Mouse (Mus musculus) embryonic facial prominence, embryonic 12.5 days (tissue): ENCODE results near the gene Clock. TPM values are rescaled to one million over a fixed set of nuclear protein-coding genes. Genes with fewer than 3 reads are reported as not detected.

ENCODE experiments used
- ATAC-seq: fragments of 200-750 bp; cut with Nextera tagmentation; 2 replicates; pipeline ENCODE4 v1.8.0; 2017; ENCODE audit not compliant: insufficient number of reproducible peaks, insufficient read depth, low FRiP score, low TSS enrichment
- H3K27ac ChIP-seq: fragments of 300-500 bp; sonication (generic); 2 replicates; pipeline ENCODE4 v1.5.1; 2016; ENCODE audit warnings: mild to moderate bottlenecking
- H3K27me3 ChIP-seq: fragments of 300-500 bp; sonication (generic); 2 replicates; pipeline ENCODE4 v1.6.1; 2016; ENCODE audit warnings: mild to moderate bottlenecking, moderate library complexity
- H3K36me3 ChIP-seq: fragments of 300-500 bp; sonication (generic); 2 replicates; pipeline ENCODE4 v1.6.1; 2016; ENCODE audit warnings: mild to moderate bottlenecking
- H3K4me1 ChIP-seq: fragments of 300-500 bp; sonication (generic); 2 replicates; pipeline ENCODE4 v1.6.1; 2016
- H3K4me2 ChIP-seq: fragments of 300-500 bp; sonication (generic); replicated peaks from 2 replicates; pipeline ENCODE4 v1.6.1; 2016; ENCODE audit warnings: mild to moderate bottlenecking, moderate library complexity
- H3K4me3 ChIP-seq: fragments of 300-500 bp; sonication (generic); 2 replicates; pipeline ENCODE4 v1.5.1; 2016; ENCODE audit warnings: mild to moderate bottlenecking
- H3K9ac ChIP-seq: fragments of 300-500 bp; sonication (generic); 2 replicates; pipeline ENCODE4 v1.6.1; 2016; ENCODE audit warnings: mild to moderate bottlenecking, moderate library complexity
- H3K9me3 ChIP-seq: fragments of 300-500 bp; sonication (generic); 2 replicates; pipeline ENCODE4 v1.6.1; 2016; ENCODE audit warnings: mild to moderate bottlenecking, moderate library complexity
- WGBS: fragments of 180-500 bp; shearing (Covaris S2); methylation state at CpG from one replicate; pipeline ENCODE4 v1.1.7; 2016; 5-methylcytosine and 5-hydroxymethylcytosine counted together
- polyA plus RNA-seq: library from polyadenylated mRNA; unstranded; fragments of >200 nt; fragmentation: Nextera tagmentation; extraction: Ambion mirVana; gene quantifications from 2 replicates; pipeline ENCODE4 v1.2.1, GENCODE M21; 2016

Clock gene
- polyA plus RNA-seq: 13.2 and 14.4 TPM in 2 replicates

GRCm38 (mm10) chr5:76304452-76305341 is at the start of gene Clock:
Gene Clock (minus strand): TSS chr5:76304792.
- Histone ChIP-seq H3K36me3 (no peaks in the 10 kb centered on the region), H3K9me3 (no peaks in the 10 kb centered on the region), H3K9ac (peak within 1 kb of the TSS; percentile 82), H3K4me2 (peak within 1 kb of the TSS; percentile 83), H3K4me3 (peak within 1 kb of the TSS; percentile 85), H3K4me1 (peaks cover 9% of the 10 kb centered on the region; the same call in 1 of the 2 replicates), H3K27me3 (no peaks in the 10 kb centered on the region), H3K27ac (peak within 1 kb of the TSS; percentile 97)
- ATAC-seq: peak; percentile 79
- WGBS: under 1% methylated on average over 85 of the region's 104 CpGs

GRCm38 (mm10) chr5:76351953-76352611 is 47.5 kb upstream of the Clock start:
- no peaks in the 10 kb centered on the region for H3K36me3 ChIP-seq
- no peaks in the 10 kb centered on the region for H3K4me1 ChIP-seq
- WGBS: 57% methylated on average over 7 of the region's 7 CpGs
- no peak overlapping the region for H3K4me3 ChIP-seq
- no peaks in the 10 kb centered on the region for H3K27me3 ChIP-seq
- H3K9ac ChIP-seq: no peak overlapping the region
- no peak overlapping the region for H3K4me2 ChIP-seq
- H3K9me3 ChIP-seq: no peaks in the 10 kb centered on the region
- ATAC-seq: no peak
- H3K27ac ChIP-seq: no peak overlapping the region

GRCm38 (mm10) chr5:76351537-76351936 is 46.9 kb upstream of the Clock start:
- H3K36me3 ChIP-seq: no peaks in the 10 kb centered on the region
- H3K9ac ChIP-seq: no peak overlapping the region
- 87% methylated on average over 5 of the region's 5 CpGs for WGBS
- ATAC-seq: no peak
- H3K4me1 ChIP-seq: no peaks in the 10 kb centered on the region
- H3K27me3 ChIP-seq: no peaks in the 10 kb centered on the region
- no peaks in the 10 kb centered on the region for H3K9me3 ChIP-seq
- H3K4me2 ChIP-seq: no peak overlapping the region
- no peak overlapping the region for H3K4me3 ChIP-seq
- H3K27ac ChIP-seq: no peak overlapping the region

GRCm38 (mm10) chr5:76346137-76346536 is 41.5 kb upstream of the Clock start:
- no peaks in the 10 kb centered on the region for H3K27me3 ChIP-seq
- no peaks in the 10 kb centered on the region for H3K36me3 ChIP-seq
- no peak overlapping the region for H3K4me3 ChIP-seq
- ATAC-seq: no peak
- 65% methylated on average over 2 of the region's 2 CpGs for WGBS
- H3K9me3 ChIP-seq: no peaks in the 10 kb centered on the region
- no peak overlapping the region for H3K27ac ChIP-seq
- no peak overlapping the region for H3K4me2 ChIP-seq
- no peaks in the 10 kb centered on the region for H3K4me1 ChIP-seq
- H3K9ac ChIP-seq: no peak overlapping the region

GRCm38 (mm10) chr5:76340931-76341330 is 36.3 kb upstream of the Clock start:
- H3K9ac ChIP-seq: no peak overlapping the region
- no peak overlapping the region for H3K27ac ChIP-seq
- 66% methylated on average over 2 of the region's 2 CpGs for WGBS
- no peaks in the 10 kb centered on the region for H3K4me1 ChIP-seq
- no peak overlapping the region for H3K4me2 ChIP-seq
- no peaks in the 10 kb centered on the region for H3K9me3 ChIP-seq
- 0 out of 2 replicates have a peak, but pooled peaks have one; percentile 10 for ATAC-seq
- no peaks in the 10 kb centered on the region for H3K36me3 ChIP-seq
- H3K27me3 ChIP-seq: no peaks in the 10 kb centered on the region
- H3K4me3 ChIP-seq: no peak overlapping the region

- Histone ChIP-seq H3K4me3 (no peak overlapping the region), H3K4me2 (no peak overlapping the region), H3K9ac (no peak overlapping the region), H3K27ac (no peak overlapping the region), H3K4me1 (no peaks in the 10 kb centered on the region), H3K36me3 (no peaks in the 10 kb centered on the region), H3K27me3 (no peaks in the 10 kb centered on the region), H3K9me3 (no peaks in the 10 kb centered on the region)
- 87% methylated on average over 8 of the region's 8 CpGs for WGBS
- no peak for ATAC-seq
Measured at GRCm38 (mm10) chr5:76337100-76337499, 32.5 kb upstream of the Clock start.

GRCm38 (mm10) chr5:76333833-76334232 is 29.2 kb upstream of the Clock start:
- 89% methylated on average over 4 of the region's 4 CpGs for WGBS
- Histone ChIP-seq H3K4me2 (no peak overlapping the region), H3K27me3 (no peaks in the 10 kb centered on the region), H3K27ac (no peak overlapping the region), H3K4me1 (no peaks in the 10 kb centered on the region), H3K9ac (no peak overlapping the region), H3K4me3 (no peak overlapping the region), H3K36me3 (no peaks in the 10 kb centered on the region), H3K9me3 (no peaks in the 10 kb centered on the region)
- no peak for ATAC-seq

GRCm38 (mm10) chr5:76330953-76331352 is 26.4 kb upstream of the Clock start, which contains the start of gene Pdcl2:
Gene Pdcl2 (minus strand): TSS chr5:76331156.
- no peak within 1 kb of the TSS for H3K27ac ChIP-seq
- H3K27me3 ChIP-seq: no peaks in the 10 kb centered on the region
- no peaks in the 10 kb centered on the region for H3K36me3 ChIP-seq
- H3K4me3 ChIP-seq: no peak within 1 kb of the TSS
- H3K9me3 ChIP-seq: no peaks in the 10 kb centered on the region
- no peaks in the 10 kb centered on the region for H3K4me1 ChIP-seq
- 93% methylated on average over 7 of the region's 7 CpGs for WGBS
- H3K4me2 ChIP-seq: no peak within 1 kb of the TSS
- H3K9ac ChIP-seq: no peak within 1 kb of the TSS
- no peak for ATAC-seq

- no peaks in the 10 kb centered on the region for H3K36me3 ChIP-seq
- H3K27ac ChIP-seq: no peak overlapping the region
- WGBS: 53% methylated on average over 2 of the region's 2 CpGs
- ATAC-seq: no peak
- H3K9me3 ChIP-seq: no peaks in the 10 kb centered on the region
- H3K4me3 ChIP-seq: no peak overlapping the region
- no peak overlapping the region for H3K4me2 ChIP-seq
- no peak overlapping the region for H3K9ac ChIP-seq
- peaks cover 17% of the 10 kb centered on the region for H3K4me1 ChIP-seq
- no peaks in the 10 kb centered on the region for H3K27me3 ChIP-seq
Measured at GRCm38 (mm10) chr5:76327296-76327695, 22.7 kb upstream of the Clock start.

- Histone ChIP-seq H3K9ac (no peak overlapping the region), H3K4me3 (no peak overlapping the region), H3K27ac (no peak overlapping the region), H3K9me3 (no peaks in the 10 kb centered on the region), H3K36me3 (no peaks in the 10 kb centered on the region), H3K4me1 (peaks cover 17% of the 10 kb centered on the region), H3K27me3 (no peaks in the 10 kb centered on the region), H3K4me2 (no peak overlapping the region)
- no peak for ATAC-seq
- 84% methylated on average over 4 of the region's 4 CpGs for WGBS
Measured at GRCm38 (mm10) chr5:76325113-76325512, 20.5 kb upstream of the Clock start.

GRCm38 (mm10) chr5:76321249-76322196 is 16.9 kb upstream of the Clock start:
- WGBS: 34% methylated on average over 11 of the region's 11 CpGs

More at GRCm38 (mm10) chr5:76321249-76322196, 16.9 kb upstream of the Clock start:
- no peaks in the 10 kb centered on the region for H3K9me3 ChIP-seq
- H3K4me2 ChIP-seq: no peak overlapping the region
- H3K36me3 ChIP-seq: no peaks in the 10 kb centered on the region
- H3K9ac ChIP-seq: no peak overlapping the region
- no peak overlapping the region for H3K4me3 ChIP-seq
- ATAC-seq: no peak
- H3K27ac ChIP-seq: no peak overlapping the region
- peaks cover 17% of the 10 kb centered on the region for H3K4me1 ChIP-seq
- H3K27me3 ChIP-seq: peaks cover 3% of the 10 kb centered on the region; the same call in 1 of the 2 replicates
